Mouse (Mus musculus): ENCODE measurements around the gene Nos3. TPM values are rescaled to one million over a fixed set of nuclear protein-coding genes. Genes with fewer than 3 reads are reported as not detected.
A peak's percentile ranks its signal among the peaks of the same experiment; 100 is the strongest.

The Nos3 gene
- polyA plus RNA-seq, 1 experiment from 2014 or later: 9.8 TPM

DNA sequence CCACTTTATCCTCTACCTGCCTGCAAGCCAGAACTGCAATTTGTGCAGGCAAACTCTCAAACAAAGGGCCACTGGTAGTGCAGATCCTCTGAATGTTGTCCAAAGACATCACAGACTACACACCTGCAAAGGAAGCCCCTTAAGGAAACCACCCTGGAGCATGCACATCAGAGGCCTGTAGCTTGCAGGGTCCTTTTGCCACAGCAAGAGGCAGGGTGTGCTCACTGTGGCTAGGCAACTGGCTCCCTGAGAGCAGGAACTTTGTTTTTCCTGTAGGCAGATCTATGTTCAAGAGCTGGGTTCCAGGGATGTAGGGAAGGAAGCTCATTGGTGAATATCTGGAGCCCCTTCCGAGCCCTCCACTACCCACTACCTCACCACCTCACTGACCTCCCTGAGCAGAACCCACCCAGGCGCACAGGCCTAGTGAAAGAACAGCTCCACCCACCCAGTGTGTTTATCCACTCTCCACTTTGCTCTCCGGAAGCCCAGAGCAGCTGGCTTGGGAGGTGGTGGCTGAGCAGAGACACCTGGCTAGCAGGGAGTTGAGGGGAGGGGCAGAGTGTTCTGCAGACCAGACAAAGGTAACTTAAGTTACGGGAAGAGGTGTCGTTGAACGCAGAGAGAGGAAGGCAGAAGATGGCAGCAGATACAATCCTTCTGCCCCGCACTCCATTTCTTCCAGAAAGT lies 17.3 kb upstream of the Nos3 start:
- Histone ChIP-seq H3K4me3 (peak overlapping the region; percentile 81), H3K9ac (no peak overlapping the region; the same call in 1 of the 2 replicates), H3K36me3 (0 out of 2 replicates have a peak, but pooled peaks cover 7% of the 10 kb centered on the region), H3K9me3 (no peaks in the 10 kb centered on the region), H3K27ac (0 out of 2 replicates have a peak overlapping the region, but pooled peaks have one; percentile 80), H3K4me1 (replicated peaks) (peaks cover 78% of the 10 kb centered on the region), H3K4me2 (peak overlapping the region; percentile 87), H3K27me3 (peaks cover 16% of the 10 kb centered on the region)
- 66% methylated on average over 7 of the region's 7 CpGs for WGBS
- no peak for ATAC-seq (ENCODE audit: low FRiP score)

DNA sequence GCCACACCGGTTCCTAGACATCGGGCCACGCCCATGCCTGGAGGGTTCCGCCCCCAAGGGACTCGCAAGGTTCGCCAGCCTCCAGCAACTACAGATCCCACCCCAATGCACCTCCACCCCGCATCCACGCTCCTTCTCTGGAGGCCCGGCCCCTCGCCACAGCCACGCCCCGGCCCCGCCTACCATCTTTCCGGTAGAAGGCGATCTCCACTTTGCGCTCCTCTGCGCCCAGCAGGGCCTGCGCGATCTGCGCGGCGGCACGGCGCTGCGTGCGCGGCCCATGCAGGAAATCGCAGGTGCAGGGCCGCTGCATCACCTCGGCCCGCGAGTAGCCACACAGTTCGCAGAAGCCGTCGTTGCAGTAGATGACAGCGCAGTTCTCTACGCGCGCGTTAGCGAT lies 16.5 kb upstream of the Nos3 start:
- 0% methylated on average over 41 of the region's 41 CpGs for WGBS
- peaks cover 78% of the 10 kb centered on the region for H3K4me1 ChIP-seq (replicated peaks)
- peak overlapping the region; percentile 87 for H3K4me2 ChIP-seq
- peak overlapping the region; percentile 67 for H3K9ac ChIP-seq
- H3K9me3 ChIP-seq: no peaks in the 10 kb centered on the region
- 0 out of 2 replicates have a peak, but pooled peaks cover 7% of the 10 kb centered on the region for H3K36me3 ChIP-seq
- peak overlapping the region; percentile 80 for H3K27ac ChIP-seq
- H3K4me3 ChIP-seq: peak overlapping the region; percentile 81
- H3K27me3 ChIP-seq: peaks cover 16% of the 10 kb centered on the region
- peak; percentile 15 for ATAC-seq (ENCODE audit: low FRiP score)

DNA sequence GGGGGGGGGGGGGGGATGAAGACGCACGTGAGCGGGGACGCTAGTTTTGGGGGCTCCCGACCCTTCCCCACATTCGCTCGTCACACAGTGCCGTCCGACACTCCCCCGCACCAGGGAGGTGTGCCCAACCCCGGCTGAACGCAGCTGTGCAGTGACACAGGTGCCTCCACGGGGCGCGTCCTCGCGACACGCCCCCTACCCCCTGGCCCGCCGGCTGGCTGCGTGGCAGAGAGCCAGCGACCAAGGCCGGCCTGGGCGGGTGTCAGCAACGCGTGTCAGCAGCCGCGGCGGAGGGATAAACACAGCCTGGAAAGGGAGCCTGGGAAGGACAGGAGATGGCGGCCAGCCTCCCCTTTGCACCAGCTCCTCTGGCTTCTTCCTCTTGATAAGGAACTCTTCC lies 16.1 kb upstream of the Nos3 start:
- Histone ChIP-seq H3K27me3 (peaks cover 16% of the 10 kb centered on the region), H3K4me3 (peak overlapping the region; percentile 81), H3K4me2 (peak overlapping the region; percentile 87), H3K9me3 (no peaks in the 10 kb centered on the region), H3K27ac (peak overlapping the region; percentile 80), H3K9ac (peak overlapping the region; percentile 67), H3K36me3 (0 out of 2 replicates have a peak, but pooled peaks cover 7% of the 10 kb centered on the region), H3K4me1 (replicated peaks) (peaks cover 78% of the 10 kb centered on the region)
- 1% methylated on average over 30 of the region's 30 CpGs for WGBS
- ATAC-seq (ENCODE audit: low FRiP score): no peak

DNA sequence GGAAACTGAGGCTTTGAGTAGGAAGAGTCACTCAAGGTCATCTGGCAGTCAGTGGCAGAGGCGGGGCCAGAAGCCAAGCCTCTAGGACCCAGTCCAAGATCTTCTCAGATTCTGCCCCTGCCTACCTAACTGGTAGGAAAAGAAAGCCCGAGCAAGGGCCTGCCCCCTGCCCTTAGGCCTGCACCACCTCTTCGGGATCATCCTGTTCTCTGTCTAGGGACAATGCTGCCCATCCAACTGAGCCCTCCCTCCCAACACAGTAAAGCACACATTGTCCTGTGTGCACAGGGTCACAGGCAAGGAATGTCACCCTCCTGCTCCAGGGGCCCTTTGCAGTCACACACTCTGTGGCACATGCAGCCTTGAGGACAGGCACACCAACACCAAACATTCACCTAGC lies 14.5 kb upstream of the Nos3 start:
- H3K9ac ChIP-seq: peak overlapping the region; percentile 94
- no peak for ATAC-seq (ENCODE audit: low FRiP score)
- 0 out of 2 replicates have a peak, but pooled peaks cover 7% of the 10 kb centered on the region for H3K36me3 ChIP-seq
- no peaks in the 10 kb centered on the region for H3K9me3 ChIP-seq
- no peak overlapping the region for H3K27ac ChIP-seq
- H3K4me3 ChIP-seq: peak overlapping the region; percentile 81
- WGBS: 44% methylated on average over 3 of the region's 3 CpGs
- H3K4me2 ChIP-seq: peak overlapping the region; percentile 87
- peaks cover 71% of the 10 kb centered on the region for H3K4me1 ChIP-seq (replicated peaks)
- H3K27me3 ChIP-seq: peaks cover 20% of the 10 kb centered on the region

DNA sequence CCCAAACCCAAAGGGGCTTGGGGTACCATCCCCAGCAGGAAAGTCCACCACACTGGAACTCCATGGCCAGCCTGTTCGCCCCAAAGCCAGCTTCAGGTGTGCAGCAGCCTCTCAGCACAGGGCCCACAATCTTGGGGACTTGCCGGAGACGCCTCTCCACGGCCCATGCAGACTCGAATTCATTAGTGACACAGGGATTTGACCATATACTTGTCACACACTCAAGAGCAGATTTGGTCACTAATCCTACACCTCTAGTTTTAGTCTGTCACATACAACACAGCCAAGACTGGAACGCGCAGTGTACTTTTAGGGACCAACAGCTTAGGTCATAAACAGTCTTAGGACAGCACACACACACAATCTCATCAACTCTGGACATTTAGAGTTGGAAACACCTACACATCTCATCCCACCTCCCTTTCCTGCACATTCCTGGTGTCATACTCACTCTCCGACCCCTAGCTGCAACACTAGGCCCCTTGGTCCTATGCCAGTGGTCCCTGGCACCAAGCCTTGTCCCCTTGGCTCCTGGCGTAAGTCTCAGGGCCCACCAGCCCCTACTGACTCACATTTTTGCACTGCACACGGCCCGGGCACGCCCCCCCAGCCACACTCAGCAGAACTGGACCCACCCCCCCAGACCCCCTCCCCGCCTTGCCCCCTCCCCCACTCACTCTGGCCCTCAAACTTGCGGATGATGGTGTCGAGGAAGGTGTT lies 13.9 kb upstream of the Nos3 start:
- H3K4me1 ChIP-seq (replicated peaks): peaks cover 65% of the 10 kb centered on the region
- no peak for ATAC-seq (ENCODE audit: low FRiP score)

DNA sequence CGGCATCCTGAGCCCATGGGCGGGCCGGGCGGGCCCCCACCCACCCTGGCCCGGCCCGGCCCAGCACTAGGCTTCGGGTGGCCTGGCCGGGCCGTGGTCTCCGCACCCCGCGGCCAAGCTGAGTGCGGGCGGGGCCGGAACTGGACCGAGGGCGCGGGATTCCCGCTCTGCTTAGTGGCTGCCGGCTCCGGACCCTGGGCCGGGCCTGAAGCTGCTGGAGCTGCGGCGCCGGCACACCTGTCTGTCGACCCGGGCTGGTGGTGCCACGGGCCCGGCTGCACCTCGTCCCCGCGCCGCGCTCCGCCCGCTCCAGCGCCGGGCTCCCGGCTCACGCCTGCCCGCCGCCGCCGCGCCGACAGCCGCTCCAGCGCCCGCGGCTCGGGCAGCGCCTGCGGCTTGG lies 13.3 kb upstream of the Nos3 start, which contains the start of gene Kcnh2:
Kcnh2 (minus strand) TSS at position 327 of the 400 bp plus-strand sequence.
- H3K27ac ChIP-seq: peak within 1 kb of the TSS; percentile 98
- ATAC-seq (ENCODE audit: low FRiP score): peak; percentile 53
- H3K4me1 ChIP-seq (replicated peaks): peaks cover 65% of the 10 kb centered on the region
- WGBS: 1% methylated on average over 32 of the region's 53 CpGs
- peak within 1 kb of the TSS; percentile 94 for H3K9ac ChIP-seq
- peak within 1 kb of the TSS; percentile 81 for H3K4me3 ChIP-seq
- 0 out of 2 replicates have a peak, but pooled peaks cover under 1% of the 10 kb centered on the region for H3K36me3 ChIP-seq
- H3K4me2 ChIP-seq: peak within 1 kb of the TSS; percentile 87
- H3K9me3 ChIP-seq: no peaks in the 10 kb centered on the region
- peaks cover 20% of the 10 kb centered on the region for H3K27me3 ChIP-seq

More for the DNA sequence above, 13.9 kb upstream of the Nos3 start:
- H3K4me2 ChIP-seq: peak overlapping the region; percentile 87
- H3K36me3 ChIP-seq: 0 out of 2 replicates have a peak, but pooled peaks cover 7% of the 10 kb centered on the region
- H3K9ac ChIP-seq: peak overlapping the region; percentile 94
- peaks cover 20% of the 10 kb centered on the region for H3K27me3 ChIP-seq
- peak overlapping the region; percentile 81 for H3K4me3 ChIP-seq
- H3K9me3 ChIP-seq: no peaks in the 10 kb centered on the region
- peak overlapping the region; percentile 98 for H3K27ac ChIP-seq
- 30% methylated on average over 15 of the region's 15 CpGs for WGBS

DNA sequence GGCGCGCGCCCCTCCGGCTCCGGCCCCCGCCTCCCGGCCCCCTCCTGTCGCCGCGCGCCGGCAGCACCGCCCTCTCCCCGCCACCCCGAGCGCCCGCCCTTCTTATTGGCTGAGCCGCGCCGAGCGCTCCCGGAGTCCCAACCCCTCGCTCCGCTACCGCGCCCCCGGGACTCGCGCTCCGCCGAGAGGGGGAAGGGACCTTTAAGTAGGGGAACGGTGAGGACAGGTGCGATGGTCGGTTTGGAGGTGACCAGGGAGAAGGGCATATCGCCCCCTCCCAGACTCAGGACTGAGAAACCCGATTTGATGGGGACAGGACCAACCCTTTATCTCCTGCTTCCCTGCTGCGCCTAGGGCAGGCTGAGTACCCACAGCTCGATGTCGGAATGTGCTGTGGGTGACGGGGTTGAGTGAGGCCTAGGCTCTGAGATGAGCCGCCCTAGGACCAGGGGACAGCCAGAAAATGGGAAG lies 12.9 kb upstream of the Nos3 start:
- 0% methylated on average over 39 of the region's 41 CpGs for WGBS
- peak; percentile 88 for ATAC-seq (ENCODE audit: low FRiP score)

DNA sequence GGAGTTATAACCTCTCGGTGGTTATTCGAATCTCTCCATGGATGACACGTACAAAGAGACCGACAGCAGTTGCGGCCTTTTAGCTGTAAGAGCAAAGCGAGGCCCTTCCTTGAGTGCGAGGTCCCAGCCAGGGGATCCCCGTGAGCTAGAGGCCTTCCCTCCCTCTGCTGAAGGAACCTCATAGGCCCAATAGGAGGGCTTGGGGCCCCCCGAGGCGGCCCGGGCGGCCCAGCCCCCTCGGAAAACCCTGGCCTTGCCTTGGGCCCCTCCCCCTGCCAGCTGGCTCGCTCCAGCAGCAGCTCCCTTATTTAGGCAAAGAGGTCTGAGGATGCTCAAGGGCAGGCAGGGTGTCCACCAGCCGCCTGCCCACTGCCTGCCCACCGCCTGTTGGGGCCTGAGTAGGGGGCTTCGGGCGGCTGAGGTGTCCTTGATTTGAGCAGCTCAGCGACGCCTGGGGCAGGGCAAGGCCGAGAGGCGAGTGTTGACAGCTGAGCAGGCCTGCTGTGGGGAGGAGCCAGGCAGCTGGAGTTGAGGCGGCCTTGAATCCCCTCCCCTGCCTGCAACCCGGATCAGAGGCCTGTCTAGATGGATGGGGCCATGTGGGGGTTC lies 12.3 kb upstream of the Nos3 start:
- WGBS: 2% methylated on average over 24 of the region's 24 CpGs
- no peaks in the 10 kb centered on the region for H3K9me3 ChIP-seq
- peak overlapping the region; percentile 98 for H3K27ac ChIP-seq
- peak overlapping the region; percentile 87 for H3K4me2 ChIP-seq
- no peaks in the 10 kb centered on the region for H3K36me3 ChIP-seq
- peak; percentile 12 for ATAC-seq (ENCODE audit: low FRiP score)
- H3K27me3 ChIP-seq: peaks cover 20% of the 10 kb centered on the region
- peak overlapping the region; percentile 81 for H3K4me3 ChIP-seq
- H3K4me1 ChIP-seq (replicated peaks): peaks cover 65% of the 10 kb centered on the region
- peak overlapping the region; percentile 94 for H3K9ac ChIP-seq

More for the DNA sequence above, 12.9 kb upstream of the Nos3 start:
- peak overlapping the region; percentile 98 for H3K27ac ChIP-seq
- peak overlapping the region; percentile 94 for H3K9ac ChIP-seq
- no peaks in the 10 kb centered on the region for H3K36me3 ChIP-seq
- H3K4me2 ChIP-seq: peak overlapping the region; percentile 87
- H3K4me3 ChIP-seq: peak overlapping the region; percentile 81
- peaks cover 20% of the 10 kb centered on the region for H3K27me3 ChIP-seq
- peaks cover 65% of the 10 kb centered on the region for H3K4me1 ChIP-seq (replicated peaks)
- H3K9me3 ChIP-seq: no peaks in the 10 kb centered on the region

DNA sequence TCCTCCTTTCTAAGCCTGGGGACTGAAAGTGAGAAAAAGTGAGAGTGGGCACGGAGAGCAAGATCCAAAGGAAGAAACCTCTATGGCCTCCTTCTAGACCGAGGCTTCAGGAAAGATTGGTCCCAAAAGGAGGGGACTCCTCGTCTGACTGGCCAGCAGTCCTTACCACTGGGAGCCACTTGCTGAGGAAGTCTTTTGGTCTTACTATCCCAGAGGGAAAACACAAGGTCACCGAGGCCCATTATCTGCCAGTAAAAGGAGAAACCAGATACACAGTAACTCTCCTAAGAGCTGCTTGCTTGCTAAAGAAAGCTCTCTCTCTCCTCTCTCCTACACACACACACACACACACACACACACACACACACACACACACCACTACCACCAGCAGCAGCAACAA lies 11.3 kb upstream of the Nos3 start:
- no peaks in the 10 kb centered on the region for H3K36me3 ChIP-seq
- peak overlapping the region; percentile 98 for H3K27ac ChIP-seq
- H3K9me3 ChIP-seq: no peaks in the 10 kb centered on the region
- H3K27me3 ChIP-seq: peaks cover 20% of the 10 kb centered on the region
- peaks cover 56% of the 10 kb centered on the region for H3K4me1 ChIP-seq (replicated peaks)
- 22% methylated on average over 4 of the region's 4 CpGs for WGBS
- peak overlapping the region; percentile 94 for H3K9ac ChIP-seq
- no peak for ATAC-seq (ENCODE audit: low FRiP score)
- H3K4me2 ChIP-seq: no peak overlapping the region
- H3K4me3 ChIP-seq: no peak overlapping the region

DNA sequence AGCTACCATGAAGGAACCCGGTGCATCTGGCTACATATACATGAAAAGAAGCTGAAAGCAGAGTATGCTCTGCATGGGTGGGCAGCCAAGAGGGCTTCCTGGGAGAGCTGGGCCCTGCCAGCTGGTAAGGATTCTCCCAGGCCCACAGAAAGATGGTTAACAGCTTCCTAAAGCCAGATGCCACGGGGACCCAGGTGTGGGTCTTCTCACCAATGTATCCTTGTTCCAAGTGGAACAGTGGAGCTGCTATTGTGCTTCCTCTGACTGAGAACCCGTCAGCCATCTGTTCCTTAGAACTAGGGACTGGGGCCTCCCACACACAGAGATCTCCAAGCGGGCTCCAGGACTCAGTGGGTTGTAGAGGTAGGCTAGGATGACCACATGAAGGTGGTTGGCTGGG lies 7.8 kb upstream of the Nos3 start:
- Histone ChIP-seq H3K9me3 (no peaks in the 10 kb centered on the region), H3K27ac (no peak overlapping the region), H3K4me3 (no peak overlapping the region), H3K27me3 (0 out of 2 replicates have a peak, but pooled peaks cover 4% of the 10 kb centered on the region), H3K9ac (no peak overlapping the region), H3K4me2 (no peak overlapping the region), H3K36me3 (no peaks in the 10 kb centered on the region), H3K4me1 (replicated peaks) (peaks cover 29% of the 10 kb centered on the region)
- no peak for ATAC-seq (ENCODE audit: low FRiP score)
- WGBS: 43% methylated on average over 4 of the region's 4 CpGs

DNA sequence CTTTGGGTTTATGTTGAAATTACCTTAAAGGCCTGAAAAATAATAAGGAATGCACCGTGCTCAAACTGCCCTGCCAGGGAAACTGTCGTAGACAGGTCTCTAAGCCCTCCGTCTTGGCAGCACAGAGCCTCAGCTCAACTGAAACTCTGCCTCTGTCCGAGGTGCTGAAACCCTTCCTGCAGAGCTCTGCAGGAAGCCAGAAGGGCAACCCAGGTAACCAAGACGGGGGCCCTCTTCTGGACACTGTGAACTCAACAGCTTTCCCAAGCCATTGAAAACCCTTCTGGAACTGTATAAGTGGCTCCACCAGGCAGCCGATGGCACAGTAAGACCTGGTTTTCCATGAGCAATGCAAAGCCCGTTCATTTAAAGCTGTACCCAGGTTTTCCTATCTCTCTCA lies 7.1 kb upstream of the Nos3 start:
- no peak for ATAC-seq (ENCODE audit: low FRiP score)
- Histone ChIP-seq H3K9me3 (no peaks in the 10 kb centered on the region), H3K9ac (no peak overlapping the region), H3K27me3 (0 out of 2 replicates have a peak, but pooled peaks cover 4% of the 10 kb centered on the region), H3K4me2 (no peak overlapping the region), H3K27ac (no peak overlapping the region), H3K36me3 (no peaks in the 10 kb centered on the region), H3K4me1 (replicated peaks) (peaks cover 22% of the 10 kb centered on the region), H3K4me3 (no peak overlapping the region)
- WGBS: 16% methylated on average over 7 of the region's 7 CpGs
